Mouse (Mus musculus) embryonic facial prominence, embryonic 15.5 days (tissue): ENCODE measurements around the gene Olfr616. TPM values are rescaled to one million over a fixed set of nuclear protein-coding genes. Genes with fewer than 3 reads are reported as not detected.

Source experiments
- microRNA-seq: library from miRNA; unstranded; fragments of <30 nt; microRNA quantifications from one replicate; pipeline ENCODE4, GENCODE M21; 2016; ENCODE audit warnings: borderline number of aligned reads
- polyA plus RNA-seq: library from polyadenylated mRNA; unstranded; fragments of >200 nt; fragmentation: Nextera tagmentation; extraction: Ambion mirVana; gene quantifications from 2 replicates; pipeline ENCODE4 v1.2.1, GENCODE M21; 2015

Olfr616 gene
- polyA plus RNA-seq, 1 experiment from 2014 or later: 0.11 TPM

Small RNAs within 50 kb of the gene (microRNA-seq; reads per million reads assigned to microRNA genes)
- gene Gm26506: not detected

Other genes starting within 250 kb of the Olfr616 start
- 0.12 and 0.55 TPM in 2 replicates for gene Olfr598, start 245.6 kb downstream of the Olfr616 start, polyA plus RNA-seq
- gene Olfr599, start 233.2 kb downstream of the Olfr616 start, polyA plus RNA-seq: not detected in 2 replicates
- gene Olfr600, start 219.5 kb downstream of the Olfr616 start, polyA plus RNA-seq: not detected in 2 replicates
- gene Olfr601, start 206.5 kb downstream of the Olfr616 start, polyA plus RNA-seq: 0.22 and 0.43 TPM in 2 replicates
- not detected in 2 replicates for gene Olfr603, start 183.0 kb downstream of the Olfr616 start, polyA plus RNA-seq
- gene Usp17lc, start 154.1 kb downstream of the Olfr616 start, polyA plus RNA-seq: not detected in 2 replicates
- not detected in 2 replicates for gene Olfr605, start 123.7 kb downstream of the Olfr616 start, polyA plus RNA-seq
- gene Olfr606, start 120.1 kb downstream of the Olfr616 start, polyA plus RNA-seq: 0.16 TPM in 1 of 2 replicates, not detected in the other
- 0.18 TPM in 1 of 2 replicates, not detected in the other for gene Olfr607, start 105.0 kb downstream of the Olfr616 start, polyA plus RNA-seq
- gene Olfr608, start 99.3 kb downstream of the Olfr616 start, polyA plus RNA-seq: 0.14 and 0.25 TPM in 2 replicates
- not detected in 2 replicates for gene Olfr609, start 71.1 kb downstream of the Olfr616 start, polyA plus RNA-seq
- 0.28 TPM in 1 of 2 replicates, not detected in the other for gene Olfr610, start 57.0 kb downstream of the Olfr616 start, polyA plus RNA-seq
- not detected in 2 replicates for gene Olfr611, start 48.3 kb downstream of the Olfr616 start, polyA plus RNA-seq
- gene Olfr612, start 26.4 kb downstream of the Olfr616 start, polyA plus RNA-seq: 0.26 and 0.27 TPM in 2 replicates
- gene Olfr613, start 21.1 kb downstream of the Olfr616 start, polyA plus RNA-seq: 0.08 and 0.11 TPM in 2 replicates
- 0.25 and 0.29 TPM in 2 replicates for gene Olfr615, start 13.1 kb downstream of the Olfr616 start, polyA plus RNA-seq
- not detected in 2 replicates for gene Olfr617, start 3.9 kb upstream of the Olfr616 start, polyA plus RNA-seq
- gene Olfr618, start 21.0 kb upstream of the Olfr616 start, polyA plus RNA-seq: 0.07 TPM in 1 of 2 replicates, not detected in the other
- gene Olfr619, start 31.4 kb upstream of the Olfr616 start, polyA plus RNA-seq: 0.20 TPM in 1 of 2 replicates, not detected in the other
- 0.21 and 0.24 TPM in 2 replicates for gene Olfr620, start 43.4 kb upstream of the Olfr616 start, polyA plus RNA-seq
- 0.29 and 0.68 TPM in 2 replicates for gene Olfr622, start 73.6 kb upstream of the Olfr616 start, polyA plus RNA-seq
- not detected in 2 replicates for gene Olfr623, start 94.6 kb upstream of the Olfr616 start, polyA plus RNA-seq
- 0.04 and 0.07 TPM in 2 replicates for gene Olfr624, start 102.0 kb upstream of the Olfr616 start, polyA plus RNA-seq
- gene Olfr625-ps1, start 113.6 kb upstream of the Olfr616 start, polyA plus RNA-seq: not detected in 2 replicates
- 0.17 TPM in 1 of 2 replicates, not detected in the other for gene Olfr243, start 145.5 kb upstream of the Olfr616 start, polyA plus RNA-seq
- gene Olfr628, start 161.2 kb upstream of the Olfr616 start, polyA plus RNA-seq: not detected in 2 replicates
- 0.09 TPM in 1 of 2 replicates, not detected in the other for gene Olfr629, start 175.8 kb upstream of the Olfr616 start, polyA plus RNA-seq
- not detected in 2 replicates for gene Olfr630, start 188.2 kb upstream of the Olfr616 start, polyA plus RNA-seq
- gene Olfr69, start 202.5 kb upstream of the Olfr616 start, polyA plus RNA-seq: 0.25 and 0.43 TPM in 2 replicates
- 0.12 TPM in 1 of 2 replicates, not detected in the other for gene Olfr68, start 210.6 kb upstream of the Olfr616 start, polyA plus RNA-seq
- gene Olfr67, start 222.7 kb upstream of the Olfr616 start, polyA plus RNA-seq: not detected in 2 replicates
- gene Hbb-bt, start 244.9 kb upstream of the Olfr616 start, polyA plus RNA-seq: 2,578 and 3,288 TPM in 2 replicates